Mouse (Mus musculus): ENCODE measurements around the gene Ccdc175. TPM values are rescaled to one million over a fixed set of nuclear protein-coding genes. Genes with fewer than 3 reads are reported as not detected.

The Ccdc175 gene
- 0.07 TPM in 1 of 2 replicates, not detected in the other for polyA plus RNA-seq (2014; fragmentation: Nextera tagmentation; extraction: Ambion mirVana)

GRCm38 (mm10) chr12:72184929-72185328, at the start of gene Ccdc175:
Gene Ccdc175 (minus strand): TSS chr12:72185029.
- no peak within 1 kb of the TSS for H3K9ac ChIP-seq (ENCODE audit: low read length)
- no peak within 1 kb of the TSS for H3K4me2 ChIP-seq (ENCODE audit: low read depth, low read length, severe bottlenecking)
- H3K4me3 ChIP-seq (ENCODE audit: low read depth, low read length) = no peak within 1 kb of the TSS
- DNase-seq (ENCODE audit: low spot score) = no peak
- H3K27ac ChIP-seq (ENCODE audit: low read depth, low read length) = no peak within 1 kb of the TSS
- no peaks in the 10 kb centered on the region for H3K27me3 ChIP-seq (ENCODE audit: control insufficient read depth, insufficient read depth, low read length)
- ATAC-seq (replicated peaks; ENCODE audit: low FRiP score) = no peak
- 82% methylated on average over 12 of the region's 12 CpGs for WGBS
- no peaks in the 10 kb centered on the region for H3K4me1 ChIP-seq (replicated peaks; ENCODE audit: control insufficient read depth, insufficient read depth, low read length)
- no peaks in the 10 kb centered on the region for H3K36me3 ChIP-seq (ENCODE audit: control insufficient read depth, insufficient read depth, low read length)
- H3K9me3 ChIP-seq (ENCODE audit: control insufficient read depth, low read length) = no peaks in the 10 kb centered on the region

- H3K4me3 ChIP-seq (ENCODE audit: low read depth, low read length) = peak overlapping the region; percentile 56; the same call in 1 of the 2 replicates
- ATAC-seq (replicated peaks; ENCODE audit: low FRiP score) = no peak
- no peak for DNase-seq (ENCODE audit: low spot score)
- H3K36me3 ChIP-seq (ENCODE audit: control insufficient read depth, insufficient read depth, low read length) = no peaks in the 10 kb centered on the region
- H3K27me3 ChIP-seq (ENCODE audit: control insufficient read depth, insufficient read depth, low read length) = peaks cover 8% of the 10 kb centered on the region; the same call in 1 of the 2 replicates
- no peak overlapping the region for H3K27ac ChIP-seq (ENCODE audit: low read depth, low read length)
- H3K4me1 ChIP-seq (replicated peaks; ENCODE audit: control insufficient read depth, insufficient read depth, low read length) = 0 out of 2 replicates have a peak, but pooled peaks cover 2% of the 10 kb centered on the region
- 90% methylated on average over 3 of the region's 3 CpGs for WGBS
- H3K4me2 ChIP-seq (ENCODE audit: low read depth, low read length, severe bottlenecking) = peak overlapping the region; percentile 28
- H3K9ac ChIP-seq (ENCODE audit: low read length) = no peak overlapping the region
- H3K9me3 ChIP-seq (ENCODE audit: control insufficient read depth, low read length) = no peaks in the 10 kb centered on the region
Observed at GRCm38 (mm10) chr12:72234151-72234550, 49.3 kb upstream of the Ccdc175 start.

- no peak overlapping the region for H3K4me3 ChIP-seq (ENCODE audit: low read depth, low read length)
- no peak for ATAC-seq (replicated peaks; ENCODE audit: low FRiP score)
Observed at GRCm38 (mm10) chr12:72232826-72233790, 48.3 kb upstream of the Ccdc175 start.

GRCm38 (mm10) chr12:72232176-72232575, 47.3 kb upstream of the Ccdc175 start:
- no peak overlapping the region for H3K27ac ChIP-seq (ENCODE audit: low read depth, low read length)
- H3K9ac ChIP-seq (ENCODE audit: low read length) = no peak overlapping the region
- 84% methylated on average over 3 of the region's 3 CpGs for WGBS
- peaks cover 3% of the 10 kb centered on the region; the same call in 1 of the 2 replicates for H3K27me3 ChIP-seq (ENCODE audit: control insufficient read depth, insufficient read depth, low read length)
- no peak overlapping the region for H3K4me3 ChIP-seq (ENCODE audit: low read depth, low read length)
- no peaks in the 10 kb centered on the region for H3K36me3 ChIP-seq (ENCODE audit: control insufficient read depth, insufficient read depth, low read length)
- DNase-seq (ENCODE audit: low spot score) (no peak), ATAC-seq (replicated peaks; ENCODE audit: low FRiP score) (no peak)
- H3K9me3 ChIP-seq (ENCODE audit: control insufficient read depth, low read length) = no peaks in the 10 kb centered on the region
- H3K4me2 ChIP-seq (ENCODE audit: low read depth, low read length, severe bottlenecking) = no peak overlapping the region
- no peaks in the 10 kb centered on the region for H3K4me1 ChIP-seq (replicated peaks; ENCODE audit: control insufficient read depth, insufficient read depth, low read length)

More at GRCm38 (mm10) chr12:72232826-72233790, 48.3 kb upstream of the Ccdc175 start:
- Histone ChIP-seq H3K36me3 (ENCODE audit: control insufficient read depth, insufficient read depth, low read length) (no peaks in the 10 kb centered on the region), H3K27ac (ENCODE audit: low read depth, low read length) (no peak overlapping the region), H3K9me3 (ENCODE audit: control insufficient read depth, low read length) (no peaks in the 10 kb centered on the region), H3K4me2 (ENCODE audit: low read depth, low read length, severe bottlenecking) (peak overlapping the region; percentile 15; the same call in 1 of the 2 replicates), H3K9ac (ENCODE audit: low read length) (no peak overlapping the region), H3K4me1 (replicated peaks; ENCODE audit: control insufficient read depth, insufficient read depth, low read length) (no peaks in the 10 kb centered on the region), H3K27me3 (ENCODE audit: control insufficient read depth, insufficient read depth, low read length) (peaks cover 8% of the 10 kb centered on the region; the same call in 1 of the 2 replicates)
- WGBS = 89% methylated on average over 19 of the region's 19 CpGs
- no peak for DNase-seq (ENCODE audit: low spot score)

- 81% methylated on average over 8 of the region's 8 CpGs for WGBS
- H3K27ac ChIP-seq (ENCODE audit: low read depth, low read length) = no peak overlapping the region
- DNase-seq (ENCODE audit: low spot score) (no peak), ATAC-seq (replicated peaks; ENCODE audit: low FRiP score) (no peak)
- no peaks in the 10 kb centered on the region for H3K4me1 ChIP-seq (replicated peaks; ENCODE audit: control insufficient read depth, insufficient read depth, low read length)
- no peak overlapping the region for H3K4me2 ChIP-seq (ENCODE audit: low read depth, low read length, severe bottlenecking)
- H3K27me3 ChIP-seq (ENCODE audit: control insufficient read depth, insufficient read depth, low read length) = no peaks in the 10 kb centered on the region
- no peaks in the 10 kb centered on the region for H3K36me3 ChIP-seq (ENCODE audit: control insufficient read depth, insufficient read depth, low read length)
- no peaks in the 10 kb centered on the region for H3K9me3 ChIP-seq (ENCODE audit: control insufficient read depth, low read length)
- no peak overlapping the region for H3K4me3 ChIP-seq (ENCODE audit: low read depth, low read length)
- no peak overlapping the region for H3K9ac ChIP-seq (ENCODE audit: low read length)
Observed at GRCm38 (mm10) chr12:72229451-72230196, 44.8 kb upstream of the Ccdc175 start.

GRCm38 (mm10) chr12:72227731-72228130, 42.9 kb upstream of the Ccdc175 start:
- Histone ChIP-seq H3K4me3 (ENCODE audit: low read depth, low read length) (no peak overlapping the region), H3K4me2 (ENCODE audit: low read depth, low read length, severe bottlenecking) (no peak overlapping the region), H3K4me1 (replicated peaks; ENCODE audit: control insufficient read depth, insufficient read depth, low read length) (no peaks in the 10 kb centered on the region), H3K9ac (ENCODE audit: low read length) (no peak overlapping the region), H3K27ac (ENCODE audit: low read depth, low read length) (no peak overlapping the region), H3K27me3 (ENCODE audit: control insufficient read depth, insufficient read depth, low read length) (no peaks in the 10 kb centered on the region), H3K9me3 (ENCODE audit: control insufficient read depth, low read length) (no peaks in the 10 kb centered on the region), H3K36me3 (ENCODE audit: control insufficient read depth, insufficient read depth, low read length) (no peaks in the 10 kb centered on the region)
- no peak for DNase-seq (ENCODE audit: low spot score)
- WGBS = 69% methylated on average over 6 of the region's 6 CpGs
- no peak for ATAC-seq (replicated peaks; ENCODE audit: low FRiP score)

- no peaks in the 10 kb centered on the region for H3K4me1 ChIP-seq (replicated peaks; ENCODE audit: control insufficient read depth, insufficient read depth, low read length)
- no peaks in the 10 kb centered on the region; the same call in 1 of the 2 replicates for H3K36me3 ChIP-seq (ENCODE audit: control insufficient read depth, insufficient read depth, low read length)
- no peak overlapping the region for H3K4me2 ChIP-seq (ENCODE audit: low read depth, low read length, severe bottlenecking)
- H3K27ac ChIP-seq (ENCODE audit: low read depth, low read length) = no peak overlapping the region
- no peak overlapping the region for H3K9ac ChIP-seq (ENCODE audit: low read length)
- ATAC-seq (replicated peaks; ENCODE audit: low FRiP score) = no peak
- H3K27me3 ChIP-seq (ENCODE audit: control insufficient read depth, insufficient read depth, low read length) = no peaks in the 10 kb centered on the region
- 94% methylated on average over 3 of the region's 3 CpGs for WGBS
- DNase-seq (ENCODE audit: low spot score) = no peak
- no peak overlapping the region for H3K4me3 ChIP-seq (ENCODE audit: low read depth, low read length)
- no peaks in the 10 kb centered on the region for H3K9me3 ChIP-seq (ENCODE audit: control insufficient read depth, low read length)
Observed at GRCm38 (mm10) chr12:72225371-72225770, 40.5 kb upstream of the Ccdc175 start.

- DNase-seq (ENCODE audit: low spot score) = no peak
Observed at GRCm38 (mm10) chr12:72223557-72224102, 38.8 kb upstream of the Ccdc175 start.

More at GRCm38 (mm10) chr12:72223557-72224102, 38.8 kb upstream of the Ccdc175 start:
- H3K4me1 ChIP-seq (replicated peaks; ENCODE audit: control insufficient read depth, insufficient read depth, low read length) = no peaks in the 10 kb centered on the region
- H3K27ac ChIP-seq (ENCODE audit: low read depth, low read length) = no peak overlapping the region
- H3K4me2 ChIP-seq (ENCODE audit: low read depth, low read length, severe bottlenecking) = no peak overlapping the region
- no peak for ATAC-seq (replicated peaks; ENCODE audit: low FRiP score)
- H3K9me3 ChIP-seq (ENCODE audit: control insufficient read depth, low read length) = no peaks in the 10 kb centered on the region
- no peak overlapping the region for H3K4me3 ChIP-seq (ENCODE audit: low read depth, low read length)
- no peaks in the 10 kb centered on the region; the same call in 1 of the 2 replicates for H3K36me3 ChIP-seq (ENCODE audit: control insufficient read depth, insufficient read depth, low read length)
- no peak overlapping the region for H3K9ac ChIP-seq (ENCODE audit: low read length)
- WGBS = 93% methylated on average over 16 of the region's 16 CpGs
- H3K27me3 ChIP-seq (ENCODE audit: control insufficient read depth, insufficient read depth, low read length) = no peaks in the 10 kb centered on the region
